Mouse (Mus musculus) lung, postnatal 4 days (tissue): ENCODE measurements at regions not wholly inside any gene's neighbourhood (a gene's known extent, or its start where the extent isn't known, plus 50 kb on each side); places are given as distances from the start of the nearest gene placed in this dataset.
"Not testable (repeated sequence)": the region's sequence is repeated elsewhere in the genome, so short reads cannot be mapped to it uniquely, and the experiment has no call there.

Source experiments
- DNase-seq, 2 experiments: peaks; one replicate each; pipeline ENCODE4 v3.0.0; 2021

- peak; percentile 36 to 67 for DNase-seq
These were observed 235.5 kb downstream of the Snx19 start for GRCm38 (mm10) chr9:30662456-30662855.

DNA sequence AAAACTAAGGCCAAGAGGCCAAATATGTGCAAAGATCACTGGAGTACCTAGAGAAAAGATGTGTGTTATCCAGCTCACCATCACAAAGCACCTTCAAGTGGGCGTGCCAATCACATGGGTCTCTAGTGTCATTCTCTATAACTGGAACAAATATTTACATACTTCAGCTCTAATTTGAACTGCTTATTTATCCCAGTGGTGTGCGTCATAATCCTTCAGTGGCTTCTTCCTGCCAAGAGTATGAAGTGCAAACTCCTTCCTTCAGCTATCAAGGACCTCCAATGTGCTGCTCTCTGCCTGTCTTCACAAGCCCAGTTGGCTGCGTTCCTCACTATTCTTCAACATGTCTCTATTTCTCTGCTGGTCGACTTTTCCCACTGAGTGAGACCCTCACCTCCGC, 227.1 kb downstream of the Snx19 start:
- peak in 1 of 2 experiments; percentile 15 for DNase-seq

DNA sequence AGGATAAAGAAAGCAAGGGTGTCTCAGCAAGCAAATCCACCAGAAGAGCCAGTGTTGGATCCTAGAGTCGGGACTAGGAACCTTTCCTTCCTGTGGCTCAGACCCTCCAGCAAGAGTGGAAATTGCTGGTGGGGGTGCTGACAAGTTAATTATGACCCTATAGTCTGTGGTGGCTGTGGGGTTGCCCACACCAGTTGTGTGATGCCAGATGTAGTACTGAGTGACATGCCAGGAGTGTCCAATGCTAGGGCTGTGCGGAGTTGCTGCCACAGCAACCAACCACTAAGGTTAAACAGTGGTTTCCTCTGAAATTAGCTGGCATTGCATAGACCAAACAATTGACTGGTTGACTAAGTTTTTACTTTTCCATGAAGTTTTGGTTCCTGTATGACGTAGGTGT, 226.3 kb downstream of the Snx19 start:
- no peak for DNase-seq

DNA sequence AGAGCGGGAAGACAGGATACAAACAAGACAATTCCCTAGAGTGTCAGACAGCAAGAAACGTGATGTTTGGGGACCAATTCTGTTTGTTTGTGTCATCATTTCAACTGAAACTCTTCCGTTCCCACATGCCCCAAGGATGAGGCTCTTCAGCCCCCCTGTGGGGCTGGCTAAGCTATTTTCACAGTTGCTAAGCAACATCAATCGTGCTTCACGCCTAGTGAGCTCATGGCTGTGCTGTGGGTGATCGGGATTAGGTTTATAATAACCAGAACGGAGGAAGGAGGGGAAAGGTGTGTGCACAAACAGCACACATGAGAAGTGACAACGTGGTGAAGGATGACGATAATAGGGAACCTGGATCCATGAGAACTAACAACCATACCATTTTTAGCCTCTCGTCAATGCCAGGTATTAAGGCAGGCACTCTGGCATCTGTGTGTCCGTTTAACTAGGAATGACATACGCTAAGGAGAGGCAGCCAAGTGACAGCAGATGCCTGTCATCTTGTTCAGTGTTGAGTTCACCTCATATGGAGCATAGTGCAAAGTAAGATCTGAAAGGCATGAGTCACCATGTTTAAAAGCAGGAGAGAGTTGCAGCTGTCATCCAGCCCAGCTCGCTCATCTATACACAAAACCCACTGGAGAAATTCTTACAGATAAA, 222.6 kb downstream of the Snx19 start:
- no peak for DNase-seq

DNA sequence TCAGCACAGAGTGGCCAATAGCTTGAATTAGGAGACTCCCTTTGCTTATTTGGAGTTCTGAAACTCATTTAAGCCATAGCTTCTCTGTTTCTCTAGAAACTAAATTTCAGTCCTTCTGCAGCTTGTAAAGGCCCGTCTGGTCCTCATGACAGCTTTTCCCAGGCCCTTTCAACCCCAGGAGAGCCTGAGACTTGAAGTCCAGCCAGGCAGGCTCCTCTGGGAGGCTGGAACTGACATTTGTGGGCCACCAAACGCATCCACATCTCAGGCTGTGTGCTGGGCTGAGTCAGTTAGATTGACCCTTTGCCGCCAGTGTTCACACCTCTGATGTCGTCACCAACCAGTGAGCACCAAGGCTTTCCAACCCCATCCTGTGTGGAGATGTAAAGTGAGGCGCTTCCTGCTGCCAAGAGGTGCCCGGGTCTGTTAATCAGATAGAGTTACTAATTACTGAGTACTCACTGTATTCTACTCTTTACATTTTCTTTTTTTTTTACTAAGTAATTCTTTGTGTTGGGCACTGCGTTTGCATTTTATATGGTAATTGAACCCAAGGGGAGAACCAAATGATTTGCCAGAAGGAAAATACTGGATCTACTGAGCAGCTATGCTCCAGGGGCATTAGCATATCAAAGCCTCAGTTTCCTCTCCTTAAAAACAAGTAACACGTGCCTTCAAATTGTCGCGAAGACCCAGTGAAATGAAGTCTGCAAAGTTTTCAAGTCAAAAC, 207.0 kb downstream of the Snx19 start:
- DNase-seq = peak in 1 of 2 experiments; percentile 26

GRCm38 (mm10) chr9:30632164-30633146, 205.5 kb downstream of the Snx19 start:
- DNase-seq = peak in 1 of 2 experiments; percentile 33

DNA sequence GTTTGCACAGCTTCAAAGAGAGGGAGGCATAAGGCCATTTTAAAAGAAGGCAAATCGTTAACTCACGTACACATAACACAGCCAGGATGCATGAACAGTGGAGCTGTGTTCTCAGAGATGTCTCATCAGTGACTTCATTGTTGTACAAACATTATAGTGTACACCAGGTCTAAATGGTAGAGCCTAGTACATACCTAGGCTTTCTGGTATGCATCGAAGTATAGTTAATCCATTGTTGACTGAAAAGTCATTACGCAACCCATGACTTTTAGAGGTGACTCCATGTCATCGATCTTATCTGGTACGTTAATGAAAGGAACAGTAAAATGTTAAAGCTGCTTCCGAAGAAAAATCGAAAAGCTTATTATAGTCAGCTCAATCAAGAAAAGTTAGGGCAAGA, 198.7 kb downstream of the Snx19 start:
- no peak for DNase-seq

DNA sequence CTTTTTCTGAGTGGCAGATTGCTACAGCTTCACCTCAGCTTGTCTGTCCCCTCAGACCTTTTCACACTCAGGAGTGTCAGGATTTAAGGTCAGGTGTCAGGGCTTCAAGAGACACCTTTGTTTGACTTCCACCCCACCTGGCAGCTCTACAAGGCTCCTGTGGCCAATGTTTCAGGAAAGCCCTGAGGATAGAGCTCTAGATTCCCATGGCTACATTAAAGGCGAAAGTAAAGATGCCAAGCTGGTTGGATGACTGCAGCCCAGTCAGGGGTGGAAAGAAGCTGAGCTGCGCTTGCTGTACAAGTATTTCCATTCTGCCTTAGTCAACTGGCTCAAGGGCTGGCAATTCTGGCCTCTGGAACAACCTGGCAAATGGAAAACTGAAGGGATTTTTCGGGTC, 198.2 kb downstream of the Snx19 start:
- DNase-seq = no peak

- no peak for DNase-seq
These were observed 197.6 kb downstream of the Snx19 start for GRCm38 (mm10) chr9:30624481-30624880.

- no peak for DNase-seq
These were observed 192.4 kb downstream of the Snx19 start for GRCm38 (mm10) chr9:30619325-30619724.

- DNase-seq = no peak
These were observed 191.3 kb downstream of the Snx19 start for GRCm38 (mm10) chr9:30618181-30618580.

DNA sequence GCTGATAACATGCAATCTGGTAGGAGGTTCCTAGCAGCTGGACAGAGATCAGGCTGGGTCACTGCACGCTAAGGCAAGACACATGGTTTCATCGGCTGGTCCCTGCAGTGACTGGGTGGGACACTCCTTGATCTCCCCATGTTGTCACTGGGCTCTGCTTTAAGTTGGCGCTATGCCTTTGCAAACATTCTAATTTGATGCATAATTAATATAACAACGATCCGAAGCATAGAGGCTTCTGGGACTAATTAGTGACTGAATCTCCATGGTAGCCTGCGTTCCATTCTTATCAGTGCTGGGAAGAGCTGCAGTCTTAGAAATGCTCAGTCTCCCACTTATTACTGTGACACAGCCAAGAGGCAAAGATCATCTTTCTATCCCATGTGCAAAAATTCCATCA, 186.8 kb downstream of the Snx19 start:
- DNase-seq = peak in 1 of 2 experiments; percentile 60

DNA sequence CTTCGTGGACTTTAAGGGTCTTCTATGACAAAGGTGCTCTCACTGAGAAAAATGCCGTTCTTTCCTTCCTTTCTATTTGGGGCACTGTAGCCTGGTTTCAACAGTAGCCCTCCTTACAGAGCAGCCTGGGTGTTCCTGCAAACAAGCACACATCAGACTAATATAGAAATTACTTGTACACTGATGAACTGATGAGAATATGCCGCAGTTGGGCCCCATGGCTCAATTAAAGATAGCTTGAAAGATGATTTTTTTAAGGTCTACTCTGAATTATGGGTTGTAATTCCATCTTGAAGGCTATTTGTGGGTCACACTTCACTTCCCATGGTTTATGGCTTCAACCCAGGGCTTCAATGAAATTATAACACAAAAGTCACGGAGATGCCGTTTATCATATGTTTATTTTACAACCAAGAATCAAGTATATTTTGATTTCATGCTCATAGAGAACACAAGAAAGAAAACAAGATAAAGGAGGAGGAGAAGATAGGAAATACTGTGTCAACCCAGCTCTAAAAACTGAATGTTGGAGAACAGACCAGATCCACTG, 186.2 kb downstream of the Snx19 start:
- peak; percentile 35 to 44 for DNase-seq

DNA sequence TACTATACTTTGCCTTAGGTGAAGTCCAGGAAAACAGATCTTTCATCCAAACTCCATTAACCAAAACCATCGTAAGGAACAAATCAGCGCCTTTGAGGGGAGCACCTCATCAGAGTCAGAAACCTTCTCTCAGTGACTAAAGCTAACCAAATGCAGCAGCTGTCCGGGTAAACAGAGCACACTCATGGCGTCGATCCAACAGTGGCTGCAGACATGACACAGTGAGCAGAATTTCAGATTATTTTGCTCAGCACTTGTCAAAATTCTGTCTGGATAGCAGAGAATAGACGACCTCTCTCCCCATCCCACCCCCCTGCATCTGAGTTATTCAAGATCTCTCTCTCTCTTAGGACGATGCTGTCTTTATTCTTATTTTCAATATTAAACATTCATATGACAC, 183.4 kb downstream of the Snx19 start:
- peak; percentile 38 to 78 for DNase-seq

- DNase-seq = no peak
These were observed 172.8 kb downstream of the Snx19 start for GRCm38 (mm10) chr9:30599756-30600155.

DNA sequence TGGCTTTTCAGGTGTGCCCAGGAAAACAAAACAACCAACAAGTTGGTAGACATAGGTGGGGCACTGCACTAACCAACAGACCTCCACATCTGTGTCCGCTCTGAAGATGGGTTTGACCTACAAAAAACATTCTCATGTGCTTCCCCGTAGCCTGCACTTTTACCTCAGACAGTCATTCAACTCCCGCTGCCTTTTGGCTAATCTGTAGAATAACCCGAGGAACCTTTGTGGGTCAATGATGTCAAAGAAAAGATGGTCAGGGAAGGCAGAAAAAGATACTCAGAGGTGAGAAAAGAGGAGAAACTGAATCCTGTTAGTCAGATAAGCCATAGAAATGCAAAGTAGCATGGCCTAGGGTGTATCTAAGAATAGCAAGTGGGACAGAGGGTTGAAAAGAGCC, 170.8 kb downstream of the Snx19 start:
- no peak for DNase-seq

- not testable (repeated sequence) for DNase-seq
These were observed 170.2 kb downstream of the Snx19 start for GRCm38 (mm10) chr9:30597092-30597491.

DNA sequence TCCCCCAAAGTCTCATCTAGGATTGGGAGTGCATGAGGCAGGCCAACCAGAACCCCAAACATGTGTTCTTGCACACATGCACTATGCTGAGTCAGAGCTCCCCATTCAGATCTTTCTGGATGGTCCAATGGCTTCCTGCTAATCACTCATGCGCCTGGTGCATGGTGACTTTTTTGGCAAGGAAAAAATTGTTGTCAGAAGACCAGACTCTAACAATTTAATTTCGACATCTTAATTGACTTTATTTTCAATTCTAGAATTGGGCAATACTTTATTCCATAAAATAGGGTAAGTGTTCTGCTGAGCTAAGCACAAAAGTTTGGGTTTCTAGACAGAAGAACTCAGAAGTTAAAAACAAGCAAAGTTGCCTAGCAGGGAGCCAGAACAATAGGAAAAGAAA, 165.7 kb downstream of the Snx19 start:
- no peak for DNase-seq

GRCm38 (mm10) chr9:30591246-30591645, 164.3 kb downstream of the Snx19 start:
- DNase-seq = no peak

- DNase-seq = no peak
These were observed 163.8 kb downstream of the Snx19 start for GRCm38 (mm10) chr9:30590661-30591179.

- no peak for DNase-seq
These were observed 154.4 kb downstream of the Snx19 start for GRCm38 (mm10) chr9:30581271-30581821.

DNA sequence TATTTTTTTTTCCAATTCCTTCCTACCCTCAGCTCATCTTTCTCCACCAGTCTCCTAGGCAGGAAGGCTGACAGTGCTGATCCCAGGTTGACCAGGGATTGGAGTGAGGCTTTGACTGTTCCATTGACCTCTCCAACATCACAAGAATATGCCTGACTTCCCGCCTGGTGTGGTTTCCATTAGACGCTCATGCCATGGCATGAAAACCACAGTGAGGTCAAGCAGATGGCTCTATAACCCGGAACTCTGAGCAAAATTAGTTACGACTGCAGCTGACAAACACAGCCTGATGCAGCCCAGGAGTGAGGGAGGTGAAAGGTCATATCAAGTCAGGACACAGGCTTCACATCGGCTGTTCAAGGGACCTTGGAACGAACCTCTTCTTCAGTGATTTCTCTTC, 153.6 kb downstream of the Snx19 start:
- no peak for DNase-seq
